Mouse (Mus musculus) liver, embryonic 14.5 days (tissue): ENCODE data around the gene Agxt2.

Experiments
- CTCF ChIP-seq: IDR thresholded peaks from 2 replicates; pipeline ENCODE4 v1.5.1; 2016; ENCODE audit warnings: antibody characterized with exemption, low read depth, control low read depth
- EP300 ChIP-seq: IDR thresholded peaks from 2 replicates; pipeline ENCODE4 v1.6.1; 2016; ENCODE audit warnings: antibody characterized with exemption, low read depth

DNA sequence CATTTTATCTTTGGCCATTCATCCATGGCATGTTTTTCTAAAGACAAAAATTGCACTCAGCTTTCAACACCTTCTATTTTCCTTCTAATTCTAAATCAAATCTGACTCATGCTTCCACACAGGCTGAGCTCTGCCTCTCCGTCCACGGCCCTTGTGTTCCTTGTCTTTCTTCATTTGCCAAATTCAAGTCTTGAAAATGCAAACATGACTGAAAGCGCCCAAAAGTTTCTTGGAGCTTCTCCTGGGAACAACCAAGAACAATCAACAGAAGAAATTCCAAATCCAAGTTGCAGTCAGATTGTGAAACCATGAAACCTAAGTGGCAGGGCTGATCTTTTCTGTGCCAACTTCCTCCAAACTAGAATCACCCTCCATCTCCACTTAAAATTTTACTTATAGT is 19.7 kb upstream of the Agxt2 start:
- TF ChIP-seq CTCF, result no peak
- TF ChIP-seq EP300, result no peak
